Mouse (Mus musculus) liver, embryonic 13.5 days (tissue): ENCODE measurements around the gene Gm3636. TPM values are rescaled to one million over a fixed set of nuclear protein-coding genes. Genes with fewer than 3 reads are reported as not detected.
"Not testable (repeated sequence)": the region's sequence is repeated elsewhere in the genome, so short reads cannot be mapped to it uniquely, and the experiment has no call there.

ENCODE experiments used
- ATAC-seq: fragments of 200-750 bp; cut with Nextera tagmentation; 2 replicates; pipeline ENCODE4 v1.8.0; 2017; ENCODE audit warnings: low read depth, mild to moderate bottlenecking, moderate number of reproducible peaks, moderate library complexity
- DNase-seq: peaks from one replicate; pipeline ENCODE4 v3.0.0; 2022
- H3K27ac ChIP-seq: fragments of 300-500 bp; sonication (generic); 2 replicates; pipeline ENCODE4 v1.5.1; 2015; ENCODE audit warnings: moderate library complexity, mild to moderate bottlenecking, inconsistent platforms
- H3K27me3 ChIP-seq: fragments of 300-500 bp; sonication (generic); 2 replicates; pipeline ENCODE4 v1.6.1; 2015; ENCODE audit warnings: mild to moderate bottlenecking, inconsistent platforms
- H3K36me3 ChIP-seq: fragments of 300-500 bp; sonication (generic); 2 replicates; pipeline ENCODE4 v1.6.1; 2015; ENCODE audit warnings: mild to moderate bottlenecking, inconsistent platforms
- H3K4me1 ChIP-seq: fragments of 300-500 bp; sonication (generic); replicated peaks from 2 replicates; pipeline ENCODE4 v1.6.1; 2015; ENCODE audit warnings: inconsistent platforms
- H3K4me2 ChIP-seq: fragments of 300-500 bp; sonication (generic); 2 replicates; pipeline ENCODE4 v1.6.1; 2015; ENCODE audit warnings: inconsistent platforms, mild to moderate bottlenecking, moderate library complexity
- H3K4me3 ChIP-seq: fragments of 300-500 bp; sonication (generic); replicated peaks from 2 replicates; pipeline ENCODE4 v1.5.1; 2015; ENCODE audit warnings: mild to moderate bottlenecking, inconsistent platforms
- H3K9ac ChIP-seq: fragments of 300-500 bp; sonication (generic); 2 replicates; pipeline ENCODE4 v1.6.1; 2015; ENCODE audit warnings: mild to moderate bottlenecking, inconsistent platforms
- H3K9me3 ChIP-seq: fragments of 300-500 bp; sonication (generic); replicated peaks from 2 replicates; pipeline ENCODE4 v1.6.1; 2016; ENCODE audit warnings: inconsistent platforms
- WGBS: fragments of 180-500 bp; shearing (Covaris S2); methylation state at CpG from one replicate; pipeline ENCODE4 v1.1.7; 2015; ENCODE audit not compliant: insufficient replicate concordance; 5-methylcytosine and 5-hydroxymethylcytosine counted together
- polyA plus RNA-seq: library from polyadenylated mRNA; unstranded; fragments of >200 nt; fragmentation: Nextera tagmentation; extraction: Ambion mirVana; gene quantifications from 2 replicates; pipeline ENCODE4 v1.2.1, GENCODE M21; 2015

The Gm3636 gene
- polyA plus RNA-seq, result 0.13 and 0.24 TPM in 2 replicates

GRCm38 (mm10) chr14:6742232-6742631, at the start of gene Gm3636:
TSS of gene Gm3636 (minus strand) at chr14:6742332.
- H3K27me3 ChIP-seq, H3K9me3 ChIP-seq, H3K9ac ChIP-seq, H3K4me1 ChIP-seq, ATAC-seq, H3K36me3 ChIP-seq, H3K27ac ChIP-seq, DNase-seq, H3K4me3 ChIP-seq, H3K4me2 ChIP-seq: not testable (repeated sequence)
- no CpG with 5 or more reads among the region's 2 CpGs for WGBS

- not testable (repeated sequence) for H3K4me2 ChIP-seq, ATAC-seq
- 55% methylated on average over 1 of the region's 1 CpGs for WGBS
Observed at GRCm38 (mm10) chr14:6774311-6774710, 32.2 kb upstream of the Gm3636 start, which contains the start of gene Gm8362. TSS of gene Gm8362 (minus strand) at chr14:6774411.

GRCm38 (mm10) chr14:6757231-6757536, 15.1 kb upstream of the Gm3636 start:
- not testable (repeated sequence) for H3K9me3 ChIP-seq, H3K27ac ChIP-seq, H3K9ac ChIP-seq, H3K27me3 ChIP-seq, H3K36me3 ChIP-seq, DNase-seq, ATAC-seq, H3K4me1 ChIP-seq
- peak overlapping the region; percentile 45; the same call in 1 of the 2 replicates for H3K4me2 ChIP-seq
- H3K4me3 ChIP-seq, result 0 out of 2 replicates have a peak overlapping the region, but pooled peaks have one; percentile 29
- WGBS, result 5% methylated on average over 5 of the region's 13 CpGs

More at GRCm38 (mm10) chr14:6774311-6774710, 32.2 kb upstream of the Gm3636 start, which contains the start of gene Gm8362:
- H3K4me3 ChIP-seq, H3K27me3 ChIP-seq, H3K36me3 ChIP-seq, DNase-seq, H3K27ac ChIP-seq, H3K9ac ChIP-seq, H3K9me3 ChIP-seq, H3K4me1 ChIP-seq: not testable (repeated sequence)

- DNase-seq, H3K27me3 ChIP-seq, H3K36me3 ChIP-seq, H3K4me1 ChIP-seq, H3K9ac ChIP-seq, H3K27ac ChIP-seq, ATAC-seq, H3K9me3 ChIP-seq: not testable (repeated sequence)
- peak overlapping the region; percentile 45 for H3K4me2 ChIP-seq
- H3K4me3 ChIP-seq, result peak overlapping the region; percentile 29
- WGBS, result 4% methylated on average over 27 of the region's 67 CpGs
Observed at GRCm38 (mm10) chr14:6756384-6757230, 14.5 kb upstream of the Gm3636 start.

GRCm38 (mm10) chr14:6720151-6720550, 22.0 kb downstream of the Gm3636 start, which contains the start of gene Gm8050:
TSS of gene Gm8050 (minus strand) at chr14:6720251.
- not testable (repeated sequence) for H3K27ac ChIP-seq, H3K4me1 ChIP-seq, H3K4me2 ChIP-seq, H3K27me3 ChIP-seq, H3K9me3 ChIP-seq, H3K9ac ChIP-seq, H3K36me3 ChIP-seq, DNase-seq, ATAC-seq, H3K4me3 ChIP-seq
- 25% methylated on average over 1 of the region's 2 CpGs for WGBS

Other genes with a start within 250 kb of the Gm3636 start
- not detected in 2 replicates for gene Gm8356, start 205.0 kb downstream of the Gm3636 start, polyA plus RNA-seq
- not detected in 2 replicates for gene Gm3629, start 151.7 kb downstream of the Gm3636 start, polyA plus RNA-seq
- gene Gm3460, start 119.9 kb downstream of the Gm3636 start, polyA plus RNA-seq, result not detected in 2 replicates
- not detected in 2 replicates for gene Gm10251, start 58.2 kb downstream of the Gm3636 start, polyA plus RNA-seq
- gene Gm8050, start 22.1 kb downstream of the Gm3636 start, polyA plus RNA-seq, result not detected in 2 replicates
- gene Gm8362, start 32.1 kb upstream of the Gm3636 start, polyA plus RNA-seq, result not detected in 2 replicates
- not detected in 2 replicates for gene Gm3642, start 98.0 kb upstream of the Gm3636 start, polyA plus RNA-seq
- gene Gm3667, start 147.6 kb upstream of the Gm3636 start, polyA plus RNA-seq, result 0.08 TPM in 1 of 2 replicates, not detected in the other
- gene Gm6356, start 231.5 kb upstream of the Gm3636 start, polyA plus RNA-seq, result not detected in 2 replicates